ENCODE assay signal across 8 mouse cellular contexts in the genomic region with DNA sequence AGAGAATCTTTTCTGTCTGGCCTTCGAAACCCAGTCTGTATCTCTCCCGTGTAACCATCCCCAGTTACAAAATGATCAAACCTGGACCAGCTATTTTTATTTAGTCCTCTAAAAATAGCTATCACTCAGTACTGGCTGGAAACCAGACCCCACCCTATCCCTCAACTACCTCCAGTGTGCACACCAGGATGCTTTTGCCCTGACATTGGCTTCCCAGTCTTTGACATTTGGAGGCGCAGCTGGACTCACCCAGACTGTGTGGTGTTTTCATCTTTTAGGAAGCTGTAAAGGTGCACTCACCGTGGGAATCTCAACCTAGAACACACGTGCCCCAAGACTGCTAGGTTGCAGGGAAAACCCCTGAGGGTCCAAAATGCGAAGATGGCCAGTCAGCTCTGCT. TPM values are rescaled to one million over a fixed set of nuclear protein-coding genes. Genes with fewer than 3 reads are reported as not detected.
A peak's percentile ranks its signal among the peaks of the same experiment; 100 is the strongest.
DNase-seq lines count a peak whose midpoint lies in the region; ATAC-seq and TF ChIP-seq lines count a peak whose summit lies in the region.

No protein-coding gene starts in this region.

- no peak for TF ChIP-seq CTCF in heart, adult 2 months (IDR thresholded peaks at IDR 0.05)

- peak overlapping the region; percentile 80 for H3K27ac ChIP-seq in heart, embryonic 15.5 days
- H3K27ac ChIP-seq in heart, adult 2 months: no peak overlapping the region
- H3K27ac ChIP-seq in embryonic facial prominence, embryonic 11.5 days (replicated peaks; ENCODE audit: low read depth, low read length): peak overlapping the region; percentile 72; the same call in 1 of the 2 replicates
- H3K27ac ChIP-seq in hindbrain, embryonic 14.5 days: no peak overlapping the region
- peak overlapping the region; percentile 57; the same call in 1 of the 2 replicates for H3K27ac ChIP-seq in midbrain, embryonic 16.5 days (ENCODE audit: low read length)

- no peak for TF ChIP-seq POLR2A in heart, adult 2 months (IDR thresholded peaks at IDR 0.05; ENCODE audit: insufficient read depth, low read depth, low read length)

- H3K36me3 ChIP-seq in heart, embryonic 15.5 days: no peaks in the 10 kb centered on the region
- H3K36me3 ChIP-seq in heart, adult 2 months (ENCODE audit: control insufficient read depth, insufficient read depth, low read length): no peaks in the 10 kb centered on the region
- no peaks in the 10 kb centered on the region for H3K36me3 ChIP-seq in embryonic facial prominence, embryonic 11.5 days (replicated peaks; ENCODE audit: control insufficient read depth, insufficient read depth, low read depth, low read length)
- H3K36me3 ChIP-seq in hindbrain, embryonic 14.5 days (replicated peaks; ENCODE audit: control insufficient read depth, insufficient read depth): no peaks in the 10 kb centered on the region
- H3K36me3 ChIP-seq in midbrain, embryonic 16.5 days (ENCODE audit: control insufficient read depth, insufficient read depth, low read length): no peaks in the 10 kb centered on the region

- peak; percentile 50; the same call in 1 of the 2 replicates for ATAC-seq in heart, embryonic 15.5 days (replicated peaks; ENCODE audit: insufficient number of reproducible peaks, insufficient read depth, low FRiP score, low read depth)
- peak; percentile 2; the same call in 1 of the 2 replicates for ATAC-seq in embryonic facial prominence, embryonic 11.5 days (replicated peaks; ENCODE audit: insufficient number of reproducible peaks, low FRiP score, low TSS enrichment, low read depth)
- ATAC-seq in hindbrain, embryonic 14.5 days (ENCODE audit: low FRiP score): peak; percentile 3; the same call in 1 of the 2 replicates
- ATAC-seq in midbrain, embryonic 16.5 days: no peak; the same call in none of the 2 replicates
- no peak for ATAC-seq in megakaryocyte, adult 5-6 weeks (ENCODE audit: poor library complexity, severe bottlenecking)

- WGBS in heart, embryonic 15.5 days: 16% methylated on average over 6 of the region's 6 CpGs
- 30% methylated on average over 6 of the region's 6 CpGs for WGBS in heart, adult 2 months
- 28% methylated on average over 6 of the region's 6 CpGs for WGBS in embryonic facial prominence, embryonic 11.5 days
- whole genome bisulfite sequencing in hindbrain, embryonic 14.5 days: 33% methylated on average over 6 of the region's 6 CpGs
- WGBS in midbrain, embryonic 16.5 days: 31% methylated on average over 6 of the region's 6 CpGs

- H3K4me2 ChIP-seq in heart, embryonic 15.5 days: peak overlapping the region; percentile 85
- peak overlapping the region; percentile 75 for H3K4me2 ChIP-seq in embryonic facial prominence, embryonic 11.5 days (ENCODE audit: low read depth, low read length)
- peak overlapping the region; percentile 84 for H3K4me2 ChIP-seq in hindbrain, embryonic 14.5 days (replicated peaks)
- H3K4me2 ChIP-seq in midbrain, embryonic 16.5 days (ENCODE audit: low read length): peak overlapping the region; percentile 96

- no peaks in the 10 kb centered on the region for H3K79me2 ChIP-seq in heart, adult 2 months (replicated peaks; ENCODE audit: control insufficient read depth, insufficient read depth, low read length)

- peak overlapping the region; percentile 64 for H3K9ac ChIP-seq in heart, embryonic 15.5 days
- no peak overlapping the region for H3K9ac ChIP-seq in heart, adult 2 months (ENCODE audit: low read depth, low read length)
- peak overlapping the region; percentile 68 for H3K9ac ChIP-seq in embryonic facial prominence, embryonic 11.5 days (replicated peaks; ENCODE audit: low read length)
- peak overlapping the region; percentile 56; the same call in 1 of the 2 replicates for H3K9ac ChIP-seq in hindbrain, embryonic 14.5 days
- peak overlapping the region; percentile 67 for H3K9ac ChIP-seq in midbrain, embryonic 16.5 days (ENCODE audit: low read depth, low read length)

- TF ChIP-seq EP300 in heart, adult 2 months (IDR thresholded peaks at IDR 0.05; ENCODE audit: insufficient read depth, low read depth, low read length): no peak

- no peaks in the 10 kb centered on the region for H3K27me3 ChIP-seq in heart, embryonic 15.5 days
- H3K27me3 ChIP-seq in heart, adult 2 months (ENCODE audit: control insufficient read depth, insufficient read depth, low read length): no peaks in the 10 kb centered on the region; the same call in 1 of the 2 replicates
- H3K27me3 ChIP-seq in embryonic facial prominence, embryonic 11.5 days (ENCODE audit: control insufficient read depth, insufficient read depth, low read length): no peaks in the 10 kb centered on the region
- 0 out of 2 replicates have a peak, but pooled peaks cover 6% of the 10 kb centered on the region for H3K27me3 ChIP-seq in hindbrain, embryonic 14.5 days (ENCODE audit: control insufficient read depth, insufficient read depth, low read length)
- H3K27me3 ChIP-seq in midbrain, embryonic 16.5 days (ENCODE audit: control insufficient read depth, insufficient read depth, low read depth, low read length): no peaks in the 10 kb centered on the region

- H3K4me1 ChIP-seq in heart, embryonic 15.5 days (replicated peaks): peaks cover 26% of the 10 kb centered on the region
- H3K4me1 ChIP-seq in heart, adult 2 months (ENCODE audit: control insufficient read depth, insufficient read depth, low read length): no peaks in the 10 kb centered on the region
- no peaks in the 10 kb centered on the region for H3K4me1 ChIP-seq in embryonic facial prominence, embryonic 11.5 days (ENCODE audit: control insufficient read depth, insufficient read depth, low read length)
- H3K4me1 ChIP-seq in hindbrain, embryonic 14.5 days (replicated peaks; ENCODE audit: control insufficient read depth, insufficient read depth, low read length): peaks cover 13% of the 10 kb centered on the region; the same call in 1 of the 2 replicates
- H3K4me1 ChIP-seq in midbrain, embryonic 16.5 days (ENCODE audit: control insufficient read depth, insufficient read depth, low read length): peaks cover 15% of the 10 kb centered on the region

- no peaks in the 10 kb centered on the region for H3K9me3 ChIP-seq in heart, embryonic 15.5 days (replicated peaks)
- H3K9me3 ChIP-seq in embryonic facial prominence, embryonic 11.5 days (replicated peaks; ENCODE audit: control insufficient read depth, low read length): no peaks in the 10 kb centered on the region
- no peaks in the 10 kb centered on the region for H3K9me3 ChIP-seq in hindbrain, embryonic 14.5 days (ENCODE audit: control insufficient read depth, low read length)
- no peaks in the 10 kb centered on the region for H3K9me3 ChIP-seq in midbrain, embryonic 16.5 days (replicated peaks; ENCODE audit: control insufficient read depth, low read length, poor library complexity, severe bottlenecking)

- no peak for DNase-seq in heart, adult 2 months
- DNase-seq in embryonic facial prominence, embryonic 11.5 days (ENCODE audit: low spot score): no peak
- no peak for DNase-seq in hindbrain, embryonic 14.5 days (ENCODE audit: low spot score)
- DNase-seq in cerebellum, postnatal 10 days: no peak
- no peak for DNase-seq in adrenal gland, postnatal 14 days

- H3K4me3 ChIP-seq in heart, embryonic 15.5 days: peak overlapping the region; percentile 69
- no peak overlapping the region for H3K4me3 ChIP-seq in heart, adult 2 months
- peak overlapping the region; percentile 59 for H3K4me3 ChIP-seq in embryonic facial prominence, embryonic 11.5 days (ENCODE audit: low read depth, low read length)
- peak overlapping the region; percentile 61 for H3K4me3 ChIP-seq in hindbrain, embryonic 14.5 days (replicated peaks; ENCODE audit: low read length)
- peak overlapping the region; percentile 68 for H3K4me3 ChIP-seq in midbrain, embryonic 16.5 days (ENCODE audit: low read depth, low read length)

- intact Hi-C loops in heart, adult 2 months (cut with DNase I): loop anchor here (10.0 kb wide), 1 partner anchor 312 kb away; no protein-coding TSS in a partner anchor

RNA-seq across cellular contexts. Expression of gene Fras1, which starts 0.6 kb away (rescaled TPM):
- 12.1 and 14.7 TPM in 2 replicates for polyA plus RNA-seq in heart, embryonic 15.5 days (2015; fragmentation: Nextera tagmentation; extraction: Ambion mirVana)
- total RNA-seq in heart, adult 2 months (2021): 1 to 10 TPM; 1.3 to 1.6 TPM
- 1.00 and 1.2 TPM in 2 replicates for polyA plus RNA-seq in heart, adult 2 months (2012; rRNA removed)
- 13.5 and 15.3 TPM in 2 replicates for polyA plus RNA-seq in embryonic facial prominence, embryonic 11.5 days (2014; fragmentation: Nextera tagmentation; extraction: Ambion mirVana)
- polyA plus RNA-seq in hindbrain, embryonic 14.5 days (2014; fragmentation: Nextera tagmentation; extraction: Ambion mirVana): 7.0 and 9.8 TPM in 2 replicates
- polyA plus RNA-seq in midbrain, embryonic 16.5 days (2015; fragmentation: Nextera tagmentation; extraction: Ambion mirVana): 4.2 and 4.6 TPM in 2 replicates
- not detected in 2 replicates for total RNA-seq in megakaryocyte, adult 5-6 weeks (2015)
- not detected in 2 replicates for total RNA-seq in megakaryocyte, adult 5-6 weeks (2017)
- total RNA-seq in adrenal gland, postnatal 14 days (2021): 5.9 and 6.4 TPM in 2 replicates

Comparison
In these comparisons a context has a peak if more than half of its experiments do, and no peak if none do; other contexts are left out.
1. H3K27ac ChIP-seq: peak in heart, embryonic 15.5 days (single experiment), embryonic facial prominence, embryonic 11.5 days (single experiment) and midbrain, embryonic 16.5 days (single experiment); none in heart, adult 2 months (single experiment) and hindbrain, embryonic 14.5 days (single experiment).
2. ATAC-seq: peak in heart, embryonic 15.5 days (single experiment), embryonic facial prominence, embryonic 11.5 days (single experiment) and hindbrain, embryonic 14.5 days (single experiment); none in midbrain, embryonic 16.5 days (single experiment) and megakaryocyte, adult 5-6 weeks (single experiment).
3. Peak in every context shown above with its lines, with median percentiles within 50 percentile points of each other: H3K4me2 ChIP-seq.